Mouse (Mus musculus) liver, adult (tissue): ENCODE results near the gene Lhx6.
A peak's percentile ranks its signal among the peaks of the same experiment; 100 is the strongest.

ENCODE experiments used
- GATA4 ChIP-seq: IDR thresholded peaks from 2 replicates; pipeline ENCODE4 v1.6.1; 2014; ENCODE audit warnings: mild to moderate bottlenecking, low read length; ENCODE audit not compliant: insufficient replicate concordance

Gene Lhx6

GRCm38 (mm10) chr2:36098021-36098420 is 7.2 kb downstream of the Lhx6 start:
- TF ChIP-seq GATA4 = no peak

- TF ChIP-seq GATA4 = no peak
Observed at GRCm38 (mm10) chr2:36097129-36097815, 7.9 kb downstream of the Lhx6 start.

GRCm38 (mm10) chr2:36093914-36094475 is 11.2 kb downstream of the Lhx6 start:
- no peak for TF ChIP-seq GATA4

GRCm38 (mm10) chr2:36093301-36093700 is 11.9 kb downstream of the Lhx6 start:
- no peak for TF ChIP-seq GATA4

- no peak for TF ChIP-seq GATA4
Observed at GRCm38 (mm10) chr2:36092748-36093147, 12.5 kb downstream of the Lhx6 start.

- no peak for TF ChIP-seq GATA4
Observed at GRCm38 (mm10) chr2:36090853-36091741, 14.1 kb downstream of the Lhx6 start.

- no peak for TF ChIP-seq GATA4
Observed at GRCm38 (mm10) chr2:36089190-36089589, 16.0 kb downstream of the Lhx6 start.

- TF ChIP-seq GATA4 = no peak
Observed at GRCm38 (mm10) chr2:36085041-36085440, 20.2 kb downstream of the Lhx6 start.

GRCm38 (mm10) chr2:36082802-36083580 is 22.2 kb downstream of the Lhx6 start:
- TF ChIP-seq GATA4 = no peak

- no peak for TF ChIP-seq GATA4
Observed at GRCm38 (mm10) chr2:36081446-36081845, 23.8 kb downstream of the Lhx6 start.

GRCm38 (mm10) chr2:36077160-36077761 is 27.9 kb downstream of the Lhx6 start:
- TF ChIP-seq GATA4 = no peak

- TF ChIP-seq GATA4 = no peak
Observed at GRCm38 (mm10) chr2:36075210-36075609, 30.0 kb downstream of the Lhx6 start.

- TF ChIP-seq GATA4 = no peak
Observed at GRCm38 (mm10) chr2:36073781-36074180, 31.4 kb downstream of the Lhx6 start.

GRCm38 (mm10) chr2:36071660-36072305 is 33.4 kb downstream of the Lhx6 start:
- peak; percentile 87; the same call in 1 of the 2 replicates for TF ChIP-seq GATA4
